Mouse (Mus musculus): Measurements from ENCODE around the gene Eef1e1. TPM values are rescaled to one million over a fixed set of nuclear protein-coding genes. Genes with fewer than 3 reads are reported as not detected.
A peak's percentile ranks its signal among the peaks of the same experiment; 100 is the strongest.
"Not testable (repeated sequence)": the region's sequence is repeated elsewhere in the genome, so short reads cannot be mapped to it uniquely, and the experiment has no call there.

Eef1e1 gene
- 37.2 and 41.9 TPM in 2 replicates for polyA plus RNA-seq (2015; fragmentation: Nextera tagmentation; extraction: Ambion mirVana)

GRCm38 (mm10) chr13:38658528-38659280 is at the start of gene Eef1e1:
Gene Eef1e1 (minus strand): TSS chr13:38659058.
- peak within 1 kb of the TSS; percentile 91 for H3K4me3 ChIP-seq (replicated peaks)
- no peaks in the 10 kb centered on the region for H3K27me3 ChIP-seq
- peak; percentile 98 for ATAC-seq (ENCODE audit: insufficient read depth)
- peak within 1 kb of the TSS; percentile 79 for H3K9ac ChIP-seq
- H3K27ac ChIP-seq (replicated peaks) = peak within 1 kb of the TSS; percentile 77
- peak within 1 kb of the TSS; percentile 71 for H3K4me2 ChIP-seq
- H3K36me3 ChIP-seq (replicated peaks) = peaks cover 27% of the 10 kb centered on the region
- under 1% methylated on average over 59 of the region's 59 CpGs for WGBS (ENCODE audit: insufficient replicate concordance)
- H3K4me1 ChIP-seq (replicated peaks) = peaks cover 27% of the 10 kb centered on the region
- no peaks in the 10 kb centered on the region for H3K9me3 ChIP-seq (replicated peaks)

- WGBS (ENCODE audit: insufficient replicate concordance) = 60% methylated on average over 6 of the region's 6 CpGs
- H3K27me3 ChIP-seq = no peaks in the 10 kb centered on the region
Observed at GRCm38 (mm10) chr13:38690845-38691244, 32.0 kb upstream of the Eef1e1 start.

DNA sequence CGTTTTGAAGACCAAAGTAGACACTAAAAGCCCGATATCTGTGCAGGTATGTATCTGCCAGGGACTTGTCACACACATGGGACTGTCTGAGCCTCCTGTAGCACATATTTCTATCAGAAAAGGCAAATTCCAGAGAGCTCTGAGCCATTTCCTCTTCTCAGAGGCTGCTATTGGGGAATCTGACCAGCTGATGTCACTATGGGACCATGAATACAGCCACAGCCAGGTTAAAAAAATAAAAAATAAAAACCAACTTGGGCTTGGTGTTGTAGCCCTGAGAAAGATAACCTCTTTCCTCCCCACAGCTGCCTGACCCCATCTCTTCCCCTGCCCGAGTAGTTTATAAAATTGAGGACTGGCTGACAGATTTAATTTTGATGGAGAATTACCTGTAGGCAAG is 31.2 kb upstream of the Eef1e1 start:
- H3K4me1 ChIP-seq (replicated peaks) = no peaks in the 10 kb centered on the region
- H3K9me3 ChIP-seq (replicated peaks) = no peaks in the 10 kb centered on the region
- no peak overlapping the region for H3K9ac ChIP-seq
- H3K27me3 ChIP-seq = no peaks in the 10 kb centered on the region
- WGBS (ENCODE audit: insufficient replicate concordance) = 21% methylated on average over 3 of the region's 3 CpGs
- H3K4me3 ChIP-seq (replicated peaks) = no peak overlapping the region
- no peak overlapping the region for H3K27ac ChIP-seq (replicated peaks)
- no peak for ATAC-seq (ENCODE audit: insufficient read depth)
- no peaks in the 10 kb centered on the region for H3K36me3 ChIP-seq (replicated peaks)
- H3K4me2 ChIP-seq = no peak overlapping the region

More at GRCm38 (mm10) chr13:38690845-38691244, 32.0 kb upstream of the Eef1e1 start:
- ATAC-seq (ENCODE audit: insufficient read depth) = no peak
- Histone ChIP-seq H3K9ac (no peak overlapping the region), H3K36me3 (replicated peaks) (no peaks in the 10 kb centered on the region), H3K27ac (replicated peaks) (no peak overlapping the region), H3K4me2 (no peak overlapping the region), H3K9me3 (replicated peaks) (no peaks in the 10 kb centered on the region), H3K4me1 (replicated peaks) (no peaks in the 10 kb centered on the region), H3K4me3 (replicated peaks) (no peak overlapping the region)

DNA sequence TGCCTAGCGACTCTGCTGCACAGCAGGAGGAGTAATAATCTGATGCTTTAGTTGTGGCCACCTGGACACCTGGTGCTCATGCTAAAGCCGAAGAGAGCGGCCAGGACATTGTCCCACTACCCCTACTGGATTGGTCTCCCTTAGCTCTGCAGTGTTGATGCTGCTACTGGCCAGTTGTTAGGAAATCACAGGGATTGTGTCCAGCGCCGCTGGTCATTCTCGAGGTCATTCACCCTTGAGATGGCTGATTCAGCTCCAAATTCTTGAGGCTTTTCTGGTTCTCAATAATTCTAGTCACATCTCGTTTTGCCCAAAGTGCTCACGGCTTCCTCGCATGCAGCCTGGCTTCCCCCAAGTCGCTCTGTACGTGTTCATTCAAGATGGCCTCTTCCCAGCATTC is 29.9 kb upstream of the Eef1e1 start:
- no peak overlapping the region for H3K9ac ChIP-seq
- no peaks in the 10 kb centered on the region for H3K4me1 ChIP-seq (replicated peaks)
- no peak overlapping the region for H3K27ac ChIP-seq (replicated peaks)
- H3K27me3 ChIP-seq = 0 out of 2 replicates have a peak, but pooled peaks cover 3% of the 10 kb centered on the region
- ATAC-seq (ENCODE audit: insufficient read depth) = no peak
- no peaks in the 10 kb centered on the region for H3K36me3 ChIP-seq (replicated peaks)
- H3K9me3 ChIP-seq (replicated peaks) = no peaks in the 10 kb centered on the region
- H3K4me3 ChIP-seq (replicated peaks) = no peak overlapping the region
- H3K4me2 ChIP-seq = no peak overlapping the region
- WGBS (ENCODE audit: insufficient replicate concordance) = 65% methylated on average over 11 of the region's 11 CpGs

DNA sequence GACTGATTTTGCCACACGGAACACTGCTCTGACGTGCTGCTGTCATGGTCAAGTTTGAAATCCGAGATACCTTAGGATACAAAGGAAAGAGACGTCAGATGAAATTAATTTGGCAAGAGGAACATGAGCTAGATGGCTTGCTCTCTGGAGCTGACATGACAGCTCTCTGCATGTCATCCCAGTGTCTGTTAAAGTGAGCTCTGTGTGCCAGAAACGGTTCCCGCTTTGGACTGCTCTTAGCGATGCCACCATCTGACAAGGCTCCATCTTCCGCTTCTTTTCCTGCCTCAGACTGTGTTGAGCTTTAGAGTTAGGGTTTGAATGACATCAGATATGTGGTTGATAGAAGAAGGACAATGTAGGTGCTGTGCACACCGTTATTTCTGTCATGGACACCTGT is 13.5 kb upstream of the Eef1e1 start:
- H3K9me3 ChIP-seq (replicated peaks) = no peaks in the 10 kb centered on the region
- no peaks in the 10 kb centered on the region for H3K36me3 ChIP-seq (replicated peaks)
- H3K4me2 ChIP-seq = no peak overlapping the region
- H3K4me3 ChIP-seq (replicated peaks) = no peak overlapping the region
- H3K4me1 ChIP-seq (replicated peaks) = peaks cover 7% of the 10 kb centered on the region
- 73% methylated on average over 9 of the region's 9 CpGs for WGBS (ENCODE audit: insufficient replicate concordance)
- no peaks in the 10 kb centered on the region for H3K27me3 ChIP-seq
- H3K9ac ChIP-seq = no peak overlapping the region
- no peak for ATAC-seq (ENCODE audit: insufficient read depth)
- no peak overlapping the region for H3K27ac ChIP-seq (replicated peaks)

GRCm38 (mm10) chr13:38671451-38671850 is 12.6 kb upstream of the Eef1e1 start:
- not testable (repeated sequence) for H3K27me3 ChIP-seq; H3K27ac ChIP-seq (replicated peaks); ATAC-seq (ENCODE audit: insufficient read depth); H3K9ac ChIP-seq; H3K4me1 ChIP-seq (replicated peaks); H3K9me3 ChIP-seq (replicated peaks); H3K4me3 ChIP-seq (replicated peaks); H3K4me2 ChIP-seq; H3K36me3 ChIP-seq (replicated peaks)
- 85% methylated on average over 6 of the region's 6 CpGs for WGBS (ENCODE audit: insufficient replicate concordance)

GRCm38 (mm10) chr13:38670051-38670450 is 11.2 kb upstream of the Eef1e1 start:
- Histone ChIP-seq H3K4me2 (no peak overlapping the region), H3K9ac (no peak overlapping the region), H3K27ac (replicated peaks) (no peak overlapping the region), H3K9me3 (replicated peaks) (no peaks in the 10 kb centered on the region), H3K27me3 (no peaks in the 10 kb centered on the region), H3K4me3 (replicated peaks) (no peak overlapping the region), H3K4me1 (replicated peaks) (peaks cover 17% of the 10 kb centered on the region), H3K36me3 (replicated peaks) (no peaks in the 10 kb centered on the region)
- no peak for ATAC-seq (ENCODE audit: insufficient read depth)

- ATAC-seq (ENCODE audit: insufficient read depth) = 0 out of 2 replicates have a peak, but pooled peaks have one; percentile 28
- H3K4me3 ChIP-seq (replicated peaks) = no peak overlapping the region
- peaks cover 30% of the 10 kb centered on the region for H3K4me1 ChIP-seq (replicated peaks)
- no peak overlapping the region for H3K9ac ChIP-seq
- WGBS (ENCODE audit: insufficient replicate concordance) = 14% methylated on average over 2 of the region's 2 CpGs
- no peaks in the 10 kb centered on the region for H3K27me3 ChIP-seq
- no peaks in the 10 kb centered on the region for H3K9me3 ChIP-seq (replicated peaks)
- no peaks in the 10 kb centered on the region for H3K36me3 ChIP-seq (replicated peaks)
- 0 out of 2 replicates have a peak overlapping the region, but pooled peaks have one; percentile 5 for H3K4me2 ChIP-seq
- 0 out of 2 replicates have a peak overlapping the region, but pooled peaks have one; percentile 24 for H3K27ac ChIP-seq (replicated peaks)
Observed at GRCm38 (mm10) chr13:38668514-38668913, 9.7 kb upstream of the Eef1e1 start.

DNA sequence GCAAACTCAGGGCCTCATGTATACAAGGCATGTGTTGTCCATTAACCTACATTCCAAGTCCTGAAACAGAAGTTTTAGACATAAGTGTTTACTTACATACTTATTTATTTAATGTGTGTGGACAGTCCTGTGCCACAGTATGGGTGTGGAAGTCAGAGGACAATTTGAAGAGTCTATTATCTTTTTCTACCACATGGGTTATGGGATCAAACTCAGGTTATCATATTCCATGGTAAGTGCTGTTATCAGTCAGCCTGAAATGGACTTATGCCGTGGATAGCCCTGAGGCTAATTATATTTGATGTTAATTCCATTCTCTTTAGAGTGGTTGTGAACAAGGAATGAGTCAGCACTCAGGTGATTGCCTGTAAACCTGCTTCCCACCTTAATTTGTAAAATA is 5.9 kb upstream of the Eef1e1 start:
- no peaks in the 10 kb centered on the region for H3K9me3 ChIP-seq (replicated peaks)
- H3K4me1 ChIP-seq (replicated peaks) = peaks cover 34% of the 10 kb centered on the region
- 0 out of 2 replicates have a peak overlapping the region, but pooled peaks have one; percentile 35 for H3K9ac ChIP-seq
- H3K4me3 ChIP-seq (replicated peaks) = peak overlapping the region; percentile 17; the same call in 1 of the 2 replicates
- 10% methylated on average over 1 of the region's 1 CpGs for WGBS (ENCODE audit: insufficient replicate concordance)
- peak; percentile 95 for ATAC-seq (ENCODE audit: insufficient read depth)
- H3K36me3 ChIP-seq (replicated peaks) = no peaks in the 10 kb centered on the region
- H3K27ac ChIP-seq (replicated peaks) = peak overlapping the region; percentile 78
- no peaks in the 10 kb centered on the region for H3K27me3 ChIP-seq
- H3K4me2 ChIP-seq = peak overlapping the region; percentile 46

DNA sequence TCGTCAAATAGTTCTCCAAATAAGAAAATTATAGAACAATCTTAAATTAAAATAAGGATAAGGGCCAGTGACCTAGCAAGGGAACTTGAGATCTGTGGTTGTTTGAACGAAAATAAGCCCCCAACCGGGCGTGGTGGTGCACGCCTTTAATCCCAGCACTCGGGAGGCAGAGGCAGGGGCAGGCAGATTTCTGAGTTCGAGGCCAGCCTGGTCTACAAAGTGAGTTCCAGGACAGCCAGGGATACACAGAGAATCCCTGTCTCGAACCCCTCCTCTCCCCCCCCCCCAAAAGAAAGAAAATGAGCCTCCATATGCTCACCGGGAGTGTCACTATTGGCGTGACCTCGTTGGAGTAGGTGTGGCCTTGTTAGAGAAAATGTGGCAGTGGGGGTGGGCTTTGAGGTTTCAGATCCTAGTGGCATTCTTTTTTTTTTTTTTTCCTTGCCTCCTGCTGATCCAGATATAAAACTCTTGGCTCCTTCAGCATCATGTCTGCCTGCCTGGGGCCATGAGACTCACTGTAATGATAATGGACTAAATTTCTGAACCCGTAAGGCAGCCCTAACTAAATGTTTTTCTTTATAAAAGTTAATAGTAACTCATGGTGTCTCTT is 772 bp upstream of the Eef1e1 start:
- WGBS (ENCODE audit: insufficient replicate concordance) = 55% methylated on average over 12 of the region's 12 CpGs

GRCm38 (mm10) chr13:38657865-38658264 is 993 bp downstream of the Eef1e1 start:
- no peaks in the 10 kb centered on the region for H3K9me3 ChIP-seq (replicated peaks)
- H3K36me3 ChIP-seq (replicated peaks) = peaks cover 35% of the 10 kb centered on the region
- peak overlapping the region; percentile 91 for H3K4me3 ChIP-seq (replicated peaks)
- H3K27me3 ChIP-seq = no peaks in the 10 kb centered on the region
- H3K9ac ChIP-seq = peak overlapping the region; percentile 79
- H3K27ac ChIP-seq (replicated peaks) = 0 out of 2 replicates have a peak overlapping the region, but pooled peaks have one; percentile 0
- WGBS (ENCODE audit: insufficient replicate concordance) = 12% methylated on average over 4 of the region's 4 CpGs
- H3K4me2 ChIP-seq = peak overlapping the region; percentile 71
- peaks cover 27% of the 10 kb centered on the region for H3K4me1 ChIP-seq (replicated peaks)
- no peak for ATAC-seq (ENCODE audit: insufficient read depth)

More for the DNA sequence above, 772 bp upstream of the Eef1e1 start:
- H3K4me1 ChIP-seq (replicated peaks) = peaks cover 36% of the 10 kb centered on the region
- peaks cover 18% of the 10 kb centered on the region for H3K36me3 ChIP-seq (replicated peaks)
- H3K9me3 ChIP-seq (replicated peaks) = no peaks in the 10 kb centered on the region
- no peak for ATAC-seq (ENCODE audit: insufficient read depth)
- no peaks in the 10 kb centered on the region for H3K27me3 ChIP-seq
- peak overlapping the region; percentile 73 for H3K27ac ChIP-seq (replicated peaks)
- peak overlapping the region; percentile 91; the same call in 1 of the 2 replicates for H3K4me3 ChIP-seq (replicated peaks)
- no peak overlapping the region for H3K9ac ChIP-seq
- peak overlapping the region; percentile 71 for H3K4me2 ChIP-seq
